Mouse (Mus musculus) kidney, postnatal 25 days (tissue): ENCODE results near the gene Gm13272.
A peak's percentile ranks its signal among the peaks of the same experiment; 100 is the strongest.
"Not testable (repeated sequence)": the region's sequence is repeated elsewhere in the genome, so short reads cannot be mapped to it uniquely, and the experiment has no call there.

Experiments
- DNase-seq, 2 experiments: peaks; one replicate each; pipeline ENCODE4 v3.0.0; 2021; ENCODE audit warnings: mixed read lengths in 2 of 2

The Gm13272 gene

DNA sequence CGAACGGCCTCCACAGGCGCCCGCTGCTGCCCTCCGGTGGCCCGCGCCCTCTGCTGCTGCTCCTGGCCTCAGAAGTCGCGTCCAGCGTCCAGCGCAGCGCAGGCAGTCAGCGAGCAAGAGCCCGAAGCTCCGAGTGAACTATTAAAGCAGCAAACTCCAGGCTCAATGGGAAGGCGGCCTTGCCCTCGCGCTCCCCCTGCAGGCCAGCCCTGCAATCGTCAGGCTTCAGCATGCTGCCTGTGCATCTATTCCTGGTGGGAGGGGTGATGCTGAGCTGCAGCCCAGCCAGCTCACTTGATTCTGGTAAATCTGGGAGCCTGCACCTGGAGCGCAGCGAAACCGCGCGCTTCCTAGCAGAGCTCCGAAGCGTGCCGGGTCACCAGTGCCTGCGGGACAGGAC is 8.8 kb downstream of the Gm13272 start, which contains the start of gene Gm13277:
Gm13277 (plus strand) TSS at position 231 of the 400 bp plus-strand sequence.
- DNase-seq: peak; percentile 76 to 81

- not testable (repeated sequence) for DNase-seq
Observed at GRCm38 (mm10) chr4:88791250-88791649, 11.6 kb downstream of the Gm13272 start, which contains the start of gene Gm13278. Gene Gm13278 (plus strand): TSS chr4:88791550.

DNA sequence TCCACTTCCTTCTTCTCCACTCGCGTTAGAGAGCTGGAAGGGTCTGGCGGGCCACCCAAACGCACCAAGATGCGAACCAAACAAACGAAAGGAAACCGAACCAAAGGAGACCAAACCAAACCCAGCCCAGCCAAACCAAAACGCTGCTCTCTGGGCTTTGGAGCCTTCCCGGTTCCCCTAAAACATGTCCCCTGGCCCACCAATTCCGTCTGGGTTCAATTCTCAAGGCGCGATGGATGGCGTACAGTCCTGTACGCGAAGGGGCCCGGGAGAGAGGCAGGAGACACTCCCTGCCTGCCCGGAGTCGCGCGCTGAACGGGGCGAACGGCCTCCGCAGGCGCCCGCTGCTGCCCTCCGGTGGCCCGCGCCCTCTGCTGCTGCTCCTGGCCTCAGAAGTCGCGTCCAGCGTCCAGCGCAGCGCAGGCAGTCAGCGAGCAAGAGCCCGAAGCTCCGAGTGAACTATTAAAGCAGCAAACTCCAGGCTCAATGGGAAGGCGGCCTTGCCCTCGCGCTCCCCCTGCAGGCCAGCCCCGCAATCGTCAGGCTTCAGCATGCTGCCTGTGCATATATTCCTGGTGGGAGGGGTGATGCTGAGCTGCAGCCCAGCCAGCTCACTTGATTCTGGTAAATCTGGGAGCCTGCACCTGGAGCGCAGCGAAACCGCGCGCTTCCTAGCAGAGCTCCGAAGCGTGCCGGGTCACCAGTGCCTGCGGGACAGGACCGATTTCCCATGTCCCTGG is 14.5 kb downstream of the Gm13272 start, which contains the start of gene Gm13275:
Gm13275 (plus strand) TSS at position 552 of the 740 bp plus-strand sequence.
- DNase-seq: peak; percentile 10 to 48

DNA sequence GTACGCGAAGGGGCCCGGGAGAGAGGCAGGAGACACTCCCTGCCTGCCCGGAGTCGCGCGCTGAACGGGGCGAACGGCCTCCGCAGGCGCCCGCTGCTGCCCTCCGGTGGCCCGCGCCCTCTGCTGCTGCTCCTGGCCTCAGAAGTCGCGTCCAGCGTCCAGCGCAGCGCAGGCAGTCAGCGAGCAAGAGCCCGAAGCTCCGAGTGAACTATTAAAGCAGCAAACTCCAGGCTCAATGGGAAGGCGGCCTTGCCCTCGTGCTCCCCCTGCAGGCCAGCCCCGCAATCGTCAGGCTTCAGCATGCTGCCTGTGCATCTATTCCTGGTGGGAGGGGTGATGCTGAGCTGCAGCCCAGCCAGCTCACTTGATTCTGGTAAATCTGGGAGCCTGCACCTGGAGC is 17.4 kb downstream of the Gm13272 start, which contains the start of gene Gm13279:
Gm13279 (plus strand) TSS at position 301 of the 400 bp plus-strand sequence.
- not testable (repeated sequence) for DNase-seq

DNA sequence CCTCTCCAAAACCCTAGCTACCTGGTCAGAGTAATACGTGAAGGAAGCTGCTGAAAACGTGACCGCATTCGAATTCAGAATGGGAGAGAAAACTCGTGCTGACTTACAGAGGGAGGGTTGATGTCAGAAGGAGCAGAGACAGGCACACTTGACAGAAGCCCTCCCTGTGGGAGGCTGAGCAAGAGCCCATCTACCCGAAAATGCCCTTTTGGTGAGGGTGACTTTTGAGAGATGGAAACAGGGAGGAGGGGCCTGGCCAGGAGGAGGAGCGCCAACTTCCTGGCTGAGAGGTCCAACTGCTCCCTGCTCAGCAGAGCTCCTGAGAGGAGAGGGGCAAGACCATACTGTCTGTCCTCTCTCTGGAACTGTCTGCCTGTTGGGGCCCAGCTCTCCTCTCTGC is 19.7 kb downstream of the Gm13272 start, which contains the start of gene Gm13285:
Gm13285 (plus strand) TSS at position 301 of the 400 bp plus-strand sequence.
- DNase-seq: not testable (repeated sequence)

- not testable (repeated sequence) for DNase-seq
Observed at GRCm38 (mm10) chr4:88802954-88803353, 23.3 kb downstream of the Gm13272 start, which contains the start of gene Gm13287. Gene Gm13287 (plus strand): TSS chr4:88803254.

DNA sequence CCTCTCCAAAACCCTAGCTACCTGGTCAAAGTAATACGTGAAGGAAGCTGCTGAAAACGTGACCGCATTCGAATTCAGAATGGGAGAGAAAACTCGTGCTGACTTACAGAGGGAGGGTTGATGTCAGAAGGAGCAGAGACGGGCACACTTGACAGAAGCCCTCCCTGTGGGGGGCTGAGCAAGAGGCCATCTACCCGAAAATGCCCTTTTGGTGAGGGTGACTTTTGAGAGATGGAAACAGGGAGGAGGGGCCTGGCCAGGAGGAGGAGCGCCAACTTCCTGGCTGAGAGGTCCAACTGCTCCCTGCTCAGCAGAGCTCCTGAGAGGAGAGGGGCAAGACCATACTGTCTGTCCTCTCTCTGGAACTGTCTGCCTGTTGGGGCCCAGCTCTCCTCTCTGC is 25.6 kb downstream of the Gm13272 start, which contains the start of gene Gm13288:
Gm13288 (plus strand) TSS at position 301 of the 400 bp plus-strand sequence.
- DNase-seq: not testable (repeated sequence)

GRCm38 (mm10) chr4:88805761-88806160 is 26.1 kb downstream of the Gm13272 start:
- peak; percentile 20 to 58 for DNase-seq

DNA sequence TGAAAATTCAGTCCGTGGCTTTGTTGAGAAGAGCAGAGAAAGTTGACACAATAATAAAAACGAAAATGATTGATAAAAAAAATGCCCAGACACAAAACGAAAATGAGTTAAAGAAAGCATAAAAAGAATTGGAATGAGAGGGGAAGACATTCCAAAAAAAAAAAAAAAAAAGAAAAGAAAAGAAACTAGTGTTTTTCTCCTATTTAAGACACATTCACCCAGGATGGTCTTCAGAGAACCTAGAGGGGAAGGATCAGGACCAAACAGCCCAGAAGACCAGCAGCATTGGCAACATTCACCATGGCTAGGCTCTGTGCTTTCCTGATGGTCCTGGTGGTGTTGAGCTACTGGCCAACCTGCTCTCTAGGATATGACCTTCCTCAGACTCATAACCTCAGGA is 36.3 kb downstream of the Gm13272 start, which contains the start of gene Ifna7:
Ifna7 (plus strand) TSS at position 301 of the 400 bp plus-strand sequence.
- no peak for DNase-seq

DNA sequence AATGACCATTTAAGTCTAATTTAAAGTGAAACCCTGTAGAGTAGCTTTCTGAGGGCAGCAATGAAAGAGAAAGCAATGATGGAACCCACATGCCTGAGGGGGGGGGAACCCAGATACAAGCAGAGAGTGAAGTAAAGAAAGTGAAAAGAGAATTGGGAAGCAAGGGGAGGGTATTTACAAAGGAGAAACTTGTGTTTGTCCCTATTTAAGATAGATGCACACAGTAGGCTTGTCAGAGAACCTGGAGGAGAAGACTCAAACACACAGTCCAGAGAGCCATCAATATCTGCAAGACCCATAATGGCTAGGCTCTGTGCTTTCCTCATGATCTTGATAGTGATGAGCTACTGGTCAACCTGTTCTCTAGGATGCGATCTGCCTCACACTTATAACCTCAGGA is 40.0 kb downstream of the Gm13272 start, which contains the start of gene Ifna11:
Ifna11 (plus strand) TSS at position 301 of the 400 bp plus-strand sequence.
- DNase-seq: no peak

DNA sequence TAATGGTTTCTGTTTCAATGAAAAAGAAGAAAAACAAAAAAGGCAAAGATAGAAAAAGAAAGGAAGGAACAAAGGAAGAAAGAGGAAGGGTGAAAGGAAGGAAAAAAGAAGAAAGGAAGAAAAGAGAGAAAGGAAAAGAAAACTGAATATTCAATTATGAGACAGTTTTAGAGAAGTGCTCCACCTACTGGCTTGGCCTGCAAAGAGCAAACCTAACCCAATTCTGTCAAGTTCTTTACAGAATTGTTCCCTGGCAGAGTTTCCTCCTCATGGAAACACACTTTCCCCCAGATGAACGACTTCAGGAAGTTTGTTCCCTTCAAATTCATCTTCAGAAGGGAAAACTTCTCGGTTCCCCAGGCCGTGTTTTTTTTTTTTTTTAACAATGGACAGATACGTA is 43.3 kb downstream of the Gm13272 start:
- peak in 1 of 2 experiments; percentile 24 for DNase-seq

GRCm38 (mm10) chr4:88827116-88827515 is 47.5 kb downstream of the Gm13272 start, which contains the start of gene Ifna6:
Gene Ifna6 (plus strand): TSS chr4:88827416.
- not testable (repeated sequence) for DNase-seq
